Mouse (Mus musculus): Measurements from ENCODE around the gene Cops9.

DNA sequence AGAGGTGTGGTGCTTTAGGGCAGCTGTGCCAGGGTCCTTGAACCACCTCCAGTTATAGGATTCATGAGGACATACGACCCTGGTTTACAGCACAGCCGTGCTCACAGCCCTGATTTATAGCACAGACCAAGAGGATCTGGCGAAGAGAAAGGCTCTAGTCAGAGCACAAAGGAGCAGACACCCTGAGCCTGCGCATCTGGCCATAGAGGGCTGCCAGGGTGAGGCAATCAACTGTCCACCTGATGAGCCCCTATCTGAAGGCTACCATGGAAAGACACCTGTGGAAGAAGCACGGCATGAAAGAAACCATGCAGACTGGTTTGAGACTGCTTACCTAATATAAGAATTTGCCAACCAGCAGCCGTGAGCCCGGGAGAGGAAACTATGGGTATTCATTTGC lies 4.8 kb upstream of the Cops9 start:
- TF ChIP-seq CTCF (IDR thresholded peaks at IDR 0.05; ENCODE audit: borderline replicate concordance, extremely low read depth, insufficient read depth, insufficient read length) (no peak), POLR2A (IDR thresholded peaks at IDR 0.05; ENCODE audit: borderline replicate concordance, extremely low read depth, insufficient read depth, insufficient read length, poor library complexity, severe bottlenecking) (no peak)
